In genomic region chr6:84320586-84320985, GRCm38 (mm10) we compare ENCODE assay signal across 10 mouse cellular contexts.
DNase-seq lines count a peak whose midpoint lies in the region; ATAC-seq and TF ChIP-seq lines count a peak whose summit lies in the region.
"Had no signal": no experiment of that assay in that cellular context is flagged by ENCODE, and none has a peak within 500 bp of the region (broad histone marks: within the 10 kb centered on the region; RNA-seq: fewer than 3 reads in every experiment).

No protein-coding gene starts in this region.

- peaks cover 31% of the 10 kb centered on the region for H3K27me3 ChIP-seq in heart, postnatal 0 days (ENCODE audit: control insufficient read depth, insufficient read depth, low read length)
- H3K27me3 ChIP-seq in Patski, result no peaks in the 10 kb centered on the region
- no peaks in the 10 kb centered on the region; the same call in none of the 2 replicates for H3K27me3 ChIP-seq in liver, embryonic 14.5 days (ENCODE audit: control insufficient read depth, insufficient read depth, low read length)

- POLR2A ChIA-PET in Patski (lab: Charles Lee), result no interaction called here

- no peak overlapping the region for H3K4me3 ChIP-seq in heart, postnatal 0 days (ENCODE audit: low read depth, low read length)
- no peak overlapping the region for H3K4me3 ChIP-seq in liver, embryonic 14.5 days (ENCODE audit: insufficient read depth in 1 of 2, low read depth in 2 of 2, low read length in 2 of 2)
- H3K4me3 ChIP-seq: megakaryocyte, embryonic 14.5 days had no signal

- no peak overlapping the region for H3K4me2 ChIP-seq in heart, postnatal 0 days (ENCODE audit: low read depth, low read length)
- H3K4me2 ChIP-seq in liver, embryonic 14.5 days (ENCODE audit: low read depth), result no peak overlapping the region

- H3K27ac ChIP-seq in heart, postnatal 0 days (ENCODE audit: low read depth), result no peak overlapping the region
- no peak overlapping the region for H3K27ac ChIP-seq in liver, embryonic 14.5 days

- TF ChIP-seq CTCF in heart, postnatal 0 days (IDR thresholded peaks at IDR 0.05; ENCODE audit: low read depth), result peak; percentile 42
- peak; percentile 34 for TF ChIP-seq CTCF in Patski (IDR thresholded peaks at IDR 0.05)
- peak; percentile 51 for TF ChIP-seq CTCF in liver, embryonic 14.5 days (IDR thresholded peaks at IDR 0.05; ENCODE audit: low read depth)

- WGBS in heart, postnatal 0 days, result 47% methylated on average over 1 of the region's 1 CpGs
- WGBS in liver, embryonic 14.5 days (ENCODE audit: insufficient replicate concordance), result 38% methylated on average over 1 of the region's 1 CpGs

- H3K9ac ChIP-seq in heart, postnatal 0 days (replicated peaks; ENCODE audit: low read depth, low read length), result no peak overlapping the region
- H3K9ac ChIP-seq in liver, embryonic 14.5 days (replicated peaks), result no peak overlapping the region

- in situ Hi-C loops in Patski (cut with MboI; ENCODE audit: low pct_unique_long_range_greater_than_20kb), result no loop called here

- no peaks in the 10 kb centered on the region for H3K9me3 ChIP-seq in heart, postnatal 0 days (replicated peaks; ENCODE audit: control insufficient read depth, low read length)
- no peaks in the 10 kb centered on the region for H3K9me3 ChIP-seq in liver, embryonic 14.5 days (ENCODE audit: control insufficient read depth, low read length)

- no peak for ATAC-seq in heart, postnatal 0 days (ENCODE audit: insufficient read depth, low read depth)
- ATAC-seq in Patski, result no peak
- ATAC-seq in liver, embryonic 14.5 days (ENCODE audit: insufficient read depth), result no peak
- ATAC-seq: forebrain, embryonic 16.5 days had no signal

- CTCF ChIA-PET in Patski (lab: Charles Lee), result interaction anchor here (1.7 kb wide), 1 partner anchor 9 kb away, joined by 4 read pairs; no protein-coding TSS in a partner anchor

- no peaks in the 10 kb centered on the region for H3K36me3 ChIP-seq in heart, postnatal 0 days (replicated peaks; ENCODE audit: control insufficient read depth, insufficient read depth, low read length)
- H3K36me3 ChIP-seq in liver, embryonic 14.5 days (replicated peaks; ENCODE audit: control insufficient read depth, insufficient read depth, low read depth), result no peaks in the 10 kb centered on the region

- peak; percentile 35 for DNase-seq in heart, postnatal 0 days (ENCODE audit: low spot score)
- no peak for DNase-seq in heart, adult 11 months
- peak; percentile 37 for DNase-seq in 416B (ENCODE audit: low read depth)
- DNase-seq in Patski (ENCODE audit: low read depth, low spot score), result no peak
- DNase-seq in liver, embryonic 14.5 days (ENCODE audit: low read depth in 3 of 3, low spot score in 3 of 3), result no peak
- no peak for DNase-seq in thymus, postnatal 25 days
- no peak for DNase-seq in cerebellum, adult 11 months
- no peak for DNase-seq in cerebellum, postnatal 4 days (ENCODE audit: low spot score in 2 of 2)

- no peak for TF ChIP-seq EP300 in heart, postnatal 0 days (IDR thresholded peaks at IDR 0.05; ENCODE audit: low read depth)
- TF ChIP-seq EP300 in liver, embryonic 14.5 days (IDR thresholded peaks at IDR 0.05; ENCODE audit: low read depth), result no peak

- H3K4me1 ChIP-seq in heart, postnatal 0 days (ENCODE audit: control insufficient read depth, insufficient read depth), result peaks cover 7% of the 10 kb centered on the region; the same call in 1 of the 2 replicates
- H3K4me1 ChIP-seq in liver, embryonic 14.5 days (replicated peaks; ENCODE audit: control insufficient read depth in 2 of 2, insufficient read depth in 2 of 2, low read length in 1 of 2), result no peaks in the 10 kb centered on the region

Comparison
In these comparisons a context has a peak if more than half of its experiments do, and no peak if none do; other contexts are left out.
1. DNase-seq: peak in heart, postnatal 0 days (single experiment) and 416B (single experiment); none in heart, adult 11 months (single experiment), Patski (single experiment), liver, embryonic 14.5 days (0 of 3), thymus, postnatal 25 days (single experiment), cerebellum, adult 11 months (single experiment) and cerebellum, postnatal 4 days (0 of 2).
2. Peak in every context shown above with its lines, with median percentiles within 50 percentile points of each other: CTCF ChIP-seq.